Mouse (Mus musculus): ENCODE measurements around the gene Fgfr2. TPM values are rescaled to one million over a fixed set of nuclear protein-coding genes. Genes with fewer than 3 reads are reported as not detected.

Gene Fgfr2
- total RNA-seq, 2 experiments from 2014 or later = 28.8 to 29.4 TPM

DNA sequence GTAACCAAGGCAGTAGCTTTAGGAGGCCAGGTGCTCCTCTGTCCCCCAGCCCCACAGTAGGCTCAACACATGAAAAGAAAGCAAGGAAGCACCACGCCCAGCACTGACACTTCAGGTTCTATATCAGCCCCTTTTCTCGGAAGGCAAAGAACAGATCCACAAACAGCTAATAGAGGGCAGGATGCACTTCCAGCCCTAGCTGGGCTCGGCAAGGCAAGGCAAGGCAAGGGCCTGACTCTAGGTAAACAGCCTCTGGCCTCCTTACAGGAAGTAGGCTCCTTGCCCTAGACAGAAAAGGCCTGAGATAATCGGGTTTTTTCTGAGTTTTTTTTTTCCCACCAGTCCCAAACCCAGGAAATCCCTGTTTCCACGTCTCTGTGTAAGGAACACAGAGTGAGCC is 433.4 kb downstream of the Fgfr2 start:
- intact Hi-C loops (cut with DNase I) = no loop called here
- no peak for DNase-seq (ENCODE audit: extremely low spot score in 1 of 2, low spot score in 2 of 2)

DNA sequence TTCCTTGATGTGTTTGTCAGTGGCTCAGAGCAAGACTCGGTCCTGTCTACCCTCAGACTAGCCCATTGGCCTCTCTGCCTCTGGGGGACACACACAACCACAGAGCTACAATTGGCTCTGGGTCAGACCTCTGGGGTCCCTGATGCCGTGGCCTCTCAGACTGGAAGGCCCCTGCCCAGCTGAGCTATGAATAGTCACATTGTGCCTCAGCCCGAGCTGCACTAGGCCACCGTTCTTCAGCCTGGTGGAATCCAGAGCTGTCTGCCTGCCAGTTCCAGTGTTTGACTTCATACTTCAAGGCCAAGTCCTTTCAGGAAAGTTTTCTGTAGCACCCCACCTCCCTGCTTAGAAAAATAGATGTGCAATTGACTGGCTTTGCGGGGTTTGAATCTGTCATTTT is 434.4 kb downstream of the Fgfr2 start:
- intact Hi-C loops (cut with DNase I) = no loop called here
- DNase-seq (ENCODE audit: extremely low spot score in 1 of 2, low spot score in 2 of 2) = no peak

DNA sequence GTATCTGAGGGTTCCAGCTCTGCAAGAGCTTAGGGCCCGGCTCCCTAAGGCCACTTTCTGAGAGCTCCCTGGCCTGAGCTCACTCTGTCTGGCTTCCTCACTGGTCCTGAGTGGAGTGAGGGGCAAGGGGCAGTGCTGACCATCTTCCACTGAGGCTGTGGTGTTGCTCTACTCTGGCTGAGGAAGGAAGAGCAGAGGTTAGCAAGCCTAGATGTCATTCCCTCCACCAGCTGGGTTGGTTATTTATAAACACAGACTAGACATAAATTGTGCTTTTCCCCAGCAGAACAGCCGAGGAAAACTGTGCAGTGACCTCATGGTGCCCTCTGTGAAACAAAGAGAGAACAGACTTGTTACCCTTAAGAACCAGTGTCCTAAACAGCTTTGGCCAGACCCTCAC is 435.3 kb downstream of the Fgfr2 start:
- intact Hi-C loops (cut with DNase I) = no loop called here
- no peak for DNase-seq (ENCODE audit: extremely low spot score in 1 of 2, low spot score in 2 of 2)

DNA sequence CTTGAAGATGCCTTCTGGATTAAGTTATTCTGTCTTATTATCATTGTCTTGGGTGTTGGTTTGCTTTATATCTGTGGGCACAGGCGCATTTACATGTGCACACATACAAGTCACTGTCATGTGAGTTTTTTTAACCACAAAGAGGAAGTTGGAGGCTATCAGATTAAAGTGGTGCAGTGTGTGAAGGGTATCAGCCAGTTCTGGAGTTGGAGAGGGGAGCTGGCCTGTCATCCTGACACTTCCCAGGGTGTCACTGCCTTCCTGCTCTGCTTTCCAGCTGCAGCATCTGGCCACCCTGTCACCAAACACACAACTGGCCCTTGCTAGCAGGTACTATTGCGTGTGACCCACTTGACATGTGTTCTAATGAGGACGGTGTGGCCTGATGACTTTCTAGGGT is 436.6 kb downstream of the Fgfr2 start:
- DNase-seq (ENCODE audit: extremely low spot score in 1 of 2, low spot score in 2 of 2) = no peak

DNA sequence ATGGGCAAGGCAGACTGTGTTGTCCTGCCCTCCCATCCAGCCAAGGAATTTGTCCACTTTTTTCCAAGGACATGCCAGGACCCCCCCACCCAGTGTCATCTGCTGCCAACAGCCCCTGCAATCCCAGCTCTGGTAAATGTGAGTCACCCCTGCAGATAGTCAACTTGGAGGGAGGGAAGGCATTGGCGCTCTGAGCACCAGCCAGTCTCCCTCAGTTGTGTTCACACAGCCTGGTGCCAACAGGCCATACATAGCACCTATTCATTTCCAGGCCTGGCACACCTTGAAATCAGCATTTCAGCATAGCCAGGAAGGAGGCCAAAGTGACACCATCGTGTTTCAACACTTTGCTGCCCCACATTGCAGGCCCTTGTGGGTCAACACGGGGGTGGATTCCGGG is 439.2 kb downstream of the Fgfr2 start:
- intact Hi-C loops (cut with DNase I) = no loop called here
- no peak for DNase-seq (ENCODE audit: extremely low spot score in 1 of 2, low spot score in 2 of 2)

More for the DNA sequence above, 436.6 kb downstream of the Fgfr2 start:
- intact Hi-C loops (cut with DNase I) = no loop called here

DNA sequence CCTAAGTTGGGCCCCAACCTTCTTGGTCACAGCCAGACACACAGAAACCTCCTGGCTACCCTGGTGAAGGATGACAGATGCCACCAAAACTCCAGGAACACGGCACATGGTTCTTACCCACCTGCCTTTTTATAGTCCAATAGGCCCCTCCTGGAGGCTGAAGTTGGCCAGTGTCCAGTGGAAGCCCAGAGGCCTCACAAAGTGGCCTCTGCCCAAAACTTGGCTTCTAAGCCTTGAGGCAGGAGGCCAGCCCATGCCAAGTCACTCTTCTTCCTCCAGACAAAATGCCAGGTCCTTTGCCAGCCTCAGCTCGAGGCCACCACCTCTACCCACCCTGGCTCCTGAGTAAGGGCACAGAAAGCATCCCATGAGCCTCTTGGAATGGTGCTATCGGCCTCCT is 440.2 kb downstream of the Fgfr2 start:
- intact Hi-C loops (cut with DNase I) = no loop called here
- DNase-seq (ENCODE audit: extremely low spot score in 1 of 2, low spot score in 2 of 2) = no peak

DNA sequence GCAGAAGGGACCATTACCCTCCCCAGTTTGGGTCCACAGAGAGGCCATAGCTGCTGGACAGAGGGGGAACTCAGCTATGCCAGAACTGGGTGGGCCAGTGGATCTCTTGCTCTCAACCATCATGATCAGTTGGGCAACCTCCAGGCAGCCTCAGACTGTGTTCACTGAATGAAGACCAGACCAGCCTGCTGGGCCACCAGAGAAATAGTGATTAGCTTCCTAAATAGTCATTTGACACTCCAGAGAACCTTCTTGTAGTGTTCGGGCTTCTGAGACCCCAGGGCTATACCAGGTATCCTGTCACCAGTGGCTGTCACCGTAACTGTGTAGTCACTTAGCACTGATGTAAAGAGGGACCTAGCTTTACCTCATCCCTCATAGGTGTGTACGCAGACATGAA is 440.8 kb downstream of the Fgfr2 start:
- DNase-seq (ENCODE audit: extremely low spot score in 1 of 2, low spot score in 2 of 2) = no peak
- intact Hi-C loops (cut with DNase I) = no loop called here

DNA sequence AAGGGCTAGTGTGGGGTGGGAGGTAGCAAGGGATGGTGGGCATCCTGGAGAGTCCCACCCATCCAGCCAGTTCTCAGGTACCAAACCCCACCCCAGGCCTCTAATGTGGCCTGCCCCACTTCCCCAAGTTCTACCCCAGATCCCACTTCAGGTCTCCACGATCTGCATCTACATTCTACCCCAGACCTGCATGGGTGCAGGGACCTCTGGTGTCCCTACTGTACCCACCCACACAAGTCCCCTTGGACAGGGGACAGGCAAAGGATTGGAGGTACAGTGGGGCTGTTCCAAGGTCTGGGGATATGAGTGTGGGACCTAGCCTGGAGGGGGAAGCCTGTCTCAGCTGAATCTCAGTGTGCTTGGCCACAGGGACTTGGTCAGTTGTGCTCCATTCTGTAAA is 441.3 kb downstream of the Fgfr2 start:
- intact Hi-C loops (cut with DNase I) = no loop called here
- no peak for DNase-seq (ENCODE audit: extremely low spot score in 1 of 2, low spot score in 2 of 2)

DNA sequence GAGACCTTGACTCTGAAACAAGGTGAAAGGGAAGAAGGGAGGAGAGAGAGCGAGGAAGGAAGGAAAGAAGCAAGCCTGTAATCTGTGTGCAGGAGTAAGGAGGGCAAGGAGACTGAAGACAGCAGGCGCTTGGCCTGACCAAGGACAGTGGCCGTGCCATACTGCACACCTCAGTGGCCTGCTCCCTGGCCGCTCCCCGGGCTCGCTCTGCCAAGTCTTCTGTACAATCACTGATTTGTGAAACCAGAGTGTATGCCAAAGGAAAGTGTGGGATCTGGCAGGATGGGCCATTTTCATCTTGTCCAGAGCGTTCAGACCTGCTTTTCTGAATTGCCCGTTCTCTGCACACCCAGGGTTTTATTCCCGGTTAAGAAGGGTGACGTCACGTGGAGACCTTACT is 441.9 kb downstream of the Fgfr2 start:
- intact Hi-C loops (cut with DNase I) = no loop called here
- DNase-seq (ENCODE audit: extremely low spot score in 1 of 2, low spot score in 2 of 2) = no peak

DNA sequence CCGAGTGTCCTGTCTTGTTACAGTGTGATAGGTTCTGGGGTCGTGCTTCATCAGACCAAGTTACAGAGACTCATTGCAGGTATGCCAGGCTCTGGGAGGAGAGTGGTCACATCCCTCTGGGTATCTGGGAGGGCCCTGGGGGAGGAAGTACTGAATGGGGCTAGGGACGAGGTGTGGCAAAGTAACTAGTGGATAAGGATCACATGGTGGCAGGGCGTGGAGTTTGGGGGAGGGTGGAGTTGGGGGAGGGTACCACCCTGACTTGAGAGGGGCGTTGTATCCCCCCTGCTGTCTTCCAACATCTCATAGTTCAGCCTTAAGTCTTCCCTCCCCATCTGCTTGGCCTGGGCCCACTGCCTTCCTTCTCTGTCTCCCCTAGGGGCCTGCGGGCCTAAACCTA is 443.6 kb downstream of the Fgfr2 start:
- no peak for DNase-seq (ENCODE audit: extremely low spot score in 1 of 2, low spot score in 2 of 2)
- intact Hi-C loops (cut with DNase I) = no loop called here

DNA sequence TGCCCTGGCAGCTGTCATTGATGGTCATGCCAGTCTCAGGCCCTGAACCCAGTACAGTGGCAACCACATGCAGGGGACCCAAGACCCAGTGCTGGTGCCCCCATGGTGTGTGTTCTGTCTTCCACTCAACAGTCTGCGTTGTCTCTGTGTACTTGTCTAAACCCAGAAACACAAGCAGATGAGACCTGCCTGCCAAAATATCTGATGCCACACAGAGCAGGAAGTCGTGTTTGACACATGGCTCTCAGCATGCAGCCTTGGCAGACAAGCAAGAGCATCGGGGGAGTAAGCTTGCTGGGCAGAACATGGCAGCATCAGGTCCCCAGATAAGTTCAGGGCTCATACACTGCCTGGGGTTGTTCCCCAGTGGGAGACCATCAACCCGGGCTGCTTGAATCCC is 444.0 kb downstream of the Fgfr2 start:
- intact Hi-C loops (cut with DNase I) = no loop called here
- no peak for DNase-seq (ENCODE audit: extremely low spot score in 1 of 2, low spot score in 2 of 2)

DNA sequence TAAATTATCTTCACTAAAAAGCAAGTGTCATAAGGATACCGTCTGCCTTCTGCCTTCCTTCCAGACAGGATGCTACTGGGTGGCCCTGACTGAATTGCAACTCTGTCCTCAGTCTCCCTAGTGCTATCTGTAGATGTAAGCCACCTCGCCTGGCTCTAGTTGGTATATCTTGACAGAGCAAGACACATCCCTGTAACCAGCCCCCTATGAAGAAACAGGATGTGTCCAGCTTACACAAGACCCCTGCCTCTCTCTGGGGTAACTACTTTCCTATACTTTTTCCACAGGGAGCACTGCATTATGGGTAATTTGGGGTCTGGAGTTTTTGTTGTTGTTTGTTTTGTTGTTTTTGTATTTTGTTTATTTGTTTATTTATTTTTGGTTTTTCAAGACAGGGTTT is 447.2 kb downstream of the Fgfr2 start:
- intact Hi-C loops (cut with DNase I) = no loop called here
- no peak for DNase-seq (ENCODE audit: extremely low spot score in 1 of 2, low spot score in 2 of 2)

DNA sequence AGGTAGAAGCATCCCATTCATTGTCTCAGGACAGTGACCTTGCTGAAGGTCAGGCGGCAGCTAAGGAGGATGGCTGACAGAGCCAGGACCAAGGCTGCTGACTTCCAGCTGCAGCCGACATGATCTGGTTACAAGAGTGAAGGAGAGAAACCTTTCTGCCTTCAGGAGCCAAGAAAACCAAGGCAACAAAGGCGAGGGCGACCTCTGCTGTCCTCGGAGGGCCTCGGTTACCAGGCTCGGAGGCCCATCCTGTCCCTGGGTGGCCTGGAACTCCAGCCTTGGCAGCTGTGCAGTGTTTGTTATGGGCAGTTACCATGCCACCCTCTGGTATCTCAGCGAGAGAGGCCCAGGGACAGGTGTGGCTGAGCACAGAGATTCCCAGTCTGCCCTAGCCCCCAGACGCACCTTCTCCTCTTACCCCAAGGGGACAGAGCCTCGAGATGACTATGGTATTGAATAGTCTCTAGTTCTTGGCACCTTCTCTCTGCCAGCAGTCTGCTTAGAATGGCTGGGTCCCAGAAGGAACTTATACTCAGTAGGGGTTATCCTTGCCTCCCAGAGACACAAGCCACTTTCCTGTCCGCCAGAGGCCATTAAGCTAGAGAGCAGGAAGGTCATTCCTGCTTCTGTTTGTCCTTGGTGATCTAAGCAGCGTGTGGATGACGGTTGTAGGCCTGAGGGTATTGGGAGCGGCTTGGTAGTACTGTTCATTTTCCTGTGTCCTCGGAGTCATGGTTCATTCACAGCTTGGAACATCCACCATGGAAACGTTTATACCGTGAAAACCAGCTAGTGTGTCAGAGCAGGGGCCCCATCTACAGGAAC is 449.0 kb downstream of the Fgfr2 start:
- intact Hi-C loops (cut with DNase I) = no loop called here
- DNase-seq (ENCODE audit: extremely low spot score in 1 of 2, low spot score in 2 of 2) = peak in 1 of 2 experiments; percentile 73

DNA sequence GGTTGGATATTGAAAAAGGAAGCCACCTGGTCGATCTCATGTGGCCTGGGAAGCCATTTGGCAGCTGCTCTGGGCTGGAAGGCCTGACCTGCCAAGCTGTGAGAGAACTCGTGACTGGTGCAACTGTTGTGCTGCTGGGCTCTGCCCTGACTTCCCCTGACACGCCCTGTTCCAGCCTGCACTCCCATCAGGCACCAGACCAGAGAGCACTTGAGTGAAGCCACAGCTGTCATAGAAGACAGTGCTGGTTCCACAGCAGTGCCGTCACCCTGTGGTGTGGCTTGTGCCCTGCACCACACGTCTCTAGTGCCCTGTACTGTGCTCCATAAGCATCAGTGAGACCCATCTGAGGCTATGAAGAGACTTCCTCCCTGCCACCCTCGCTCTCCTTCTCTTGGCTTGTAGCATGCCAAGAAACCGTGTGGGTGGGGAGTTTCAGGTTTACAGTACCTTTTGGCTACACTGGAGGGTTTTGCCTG is 450.6 kb downstream of the Fgfr2 start:
- no peak for DNase-seq (ENCODE audit: extremely low spot score in 1 of 2, low spot score in 2 of 2)
- intact Hi-C loops (cut with DNase I) = no loop called here

DNA sequence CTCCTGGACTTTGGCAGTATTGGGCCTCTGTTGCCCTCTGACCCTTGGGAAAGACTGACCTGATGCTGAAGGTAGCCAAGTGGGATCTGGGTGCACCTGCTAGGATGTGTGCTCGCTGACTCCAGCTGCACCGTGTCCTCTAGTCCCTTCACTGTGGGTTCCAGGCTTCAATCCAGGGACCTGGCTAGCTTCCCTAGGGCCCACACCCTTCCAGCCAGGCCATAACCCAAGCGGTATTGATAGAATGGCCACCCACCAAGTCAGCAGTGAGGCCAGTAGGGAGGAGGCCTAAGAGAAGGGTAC is 452.3 kb downstream of the Fgfr2 start:
- intact Hi-C loops (cut with DNase I) = no loop called here

DNA sequence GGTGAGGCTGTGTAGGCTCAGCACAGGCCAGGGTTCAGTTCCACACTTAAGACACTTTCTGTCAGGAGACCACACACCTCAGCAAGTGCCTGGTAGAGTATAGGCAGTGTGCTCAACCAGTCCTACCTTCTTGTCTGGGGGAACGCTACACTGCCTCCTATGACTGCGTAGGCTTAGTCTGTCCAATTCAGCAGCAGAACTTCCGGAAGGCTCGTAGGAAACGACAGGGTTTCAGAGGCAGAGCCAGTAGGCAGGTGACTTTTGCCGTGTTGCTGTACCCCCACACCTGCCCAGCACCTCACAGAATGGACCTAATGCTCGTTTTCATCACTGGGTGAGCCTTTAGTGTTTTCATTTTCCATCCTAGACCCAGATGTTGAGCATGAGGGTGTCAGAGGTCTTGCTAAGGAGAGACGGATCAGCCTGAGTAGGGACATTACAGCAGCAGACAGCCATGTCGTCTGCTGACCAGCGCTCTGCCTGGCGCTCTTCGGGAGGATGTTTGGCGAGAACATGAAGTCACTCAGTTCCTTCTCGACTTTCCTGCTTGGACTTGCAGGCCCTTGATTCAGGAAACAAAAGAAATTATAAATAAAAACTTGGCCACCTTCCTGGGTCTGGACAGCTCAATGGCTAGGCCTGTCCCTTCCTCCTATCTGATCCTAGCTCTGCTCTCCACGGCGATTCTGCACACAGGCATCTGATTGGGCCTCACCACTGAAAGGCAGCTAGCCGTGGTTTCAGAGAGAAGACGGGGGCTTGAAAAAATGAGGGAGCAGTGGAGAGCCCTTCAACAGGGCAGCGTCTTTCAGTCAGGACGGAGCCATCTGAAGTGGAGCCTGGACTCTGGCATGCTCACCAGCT is 452.9 kb downstream of the Fgfr2 start:
- intact Hi-C loops (cut with DNase I) = no loop called here

More for the DNA sequence above, 452.3 kb downstream of the Fgfr2 start:
- no peak for DNase-seq (ENCODE audit: extremely low spot score in 1 of 2, low spot score in 2 of 2)

DNA sequence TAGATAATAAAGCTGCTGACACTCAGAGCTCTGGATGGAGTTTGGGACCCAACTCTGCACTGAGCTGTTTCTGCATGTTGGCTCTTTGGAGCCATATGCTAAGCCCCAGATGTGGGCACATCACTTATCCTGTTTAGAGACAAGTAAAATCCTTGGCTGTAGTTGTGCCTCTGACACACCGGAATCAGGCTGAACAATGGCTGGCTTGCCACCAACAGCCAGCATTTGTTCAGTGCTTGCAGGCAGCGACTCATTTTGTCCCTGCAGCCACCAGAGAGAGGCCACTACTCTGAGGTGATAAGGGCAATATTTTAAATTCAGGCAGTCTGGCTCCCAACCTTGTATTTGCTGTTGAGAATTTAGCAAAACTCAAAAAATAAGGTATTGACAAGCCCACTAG is 454.5 kb downstream of the Fgfr2 start:
- intact Hi-C loops (cut with DNase I) = no loop called here
- DNase-seq (ENCODE audit: extremely low spot score in 1 of 2, low spot score in 2 of 2) = peak in 1 of 2 experiments; percentile 58

More for the DNA sequence above, 452.9 kb downstream of the Fgfr2 start:
- DNase-seq (ENCODE audit: extremely low spot score in 1 of 2, low spot score in 2 of 2) = no peak

DNA sequence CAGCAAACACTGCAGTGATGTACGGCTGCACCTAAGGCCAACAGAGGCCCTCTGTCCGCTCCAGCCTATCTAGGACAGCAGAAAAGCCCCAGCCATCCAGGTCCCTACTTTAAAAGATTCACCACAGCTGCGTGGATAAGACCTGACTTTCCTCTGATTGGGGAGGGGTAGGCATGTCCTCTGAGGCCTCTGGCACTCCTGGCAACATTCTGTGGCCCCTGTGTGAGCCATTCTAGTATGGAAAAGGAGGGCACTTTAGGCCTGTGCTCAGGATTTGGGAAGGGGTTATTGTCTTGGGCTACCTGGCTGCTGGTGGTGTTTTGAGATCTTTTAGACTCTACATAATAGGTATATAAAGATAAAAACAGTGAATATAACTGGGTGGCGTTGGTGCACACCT is 456.6 kb downstream of the Fgfr2 start:
- intact Hi-C loops (cut with DNase I) = no loop called here
- DNase-seq (ENCODE audit: extremely low spot score in 1 of 2, low spot score in 2 of 2) = no peak

DNA sequence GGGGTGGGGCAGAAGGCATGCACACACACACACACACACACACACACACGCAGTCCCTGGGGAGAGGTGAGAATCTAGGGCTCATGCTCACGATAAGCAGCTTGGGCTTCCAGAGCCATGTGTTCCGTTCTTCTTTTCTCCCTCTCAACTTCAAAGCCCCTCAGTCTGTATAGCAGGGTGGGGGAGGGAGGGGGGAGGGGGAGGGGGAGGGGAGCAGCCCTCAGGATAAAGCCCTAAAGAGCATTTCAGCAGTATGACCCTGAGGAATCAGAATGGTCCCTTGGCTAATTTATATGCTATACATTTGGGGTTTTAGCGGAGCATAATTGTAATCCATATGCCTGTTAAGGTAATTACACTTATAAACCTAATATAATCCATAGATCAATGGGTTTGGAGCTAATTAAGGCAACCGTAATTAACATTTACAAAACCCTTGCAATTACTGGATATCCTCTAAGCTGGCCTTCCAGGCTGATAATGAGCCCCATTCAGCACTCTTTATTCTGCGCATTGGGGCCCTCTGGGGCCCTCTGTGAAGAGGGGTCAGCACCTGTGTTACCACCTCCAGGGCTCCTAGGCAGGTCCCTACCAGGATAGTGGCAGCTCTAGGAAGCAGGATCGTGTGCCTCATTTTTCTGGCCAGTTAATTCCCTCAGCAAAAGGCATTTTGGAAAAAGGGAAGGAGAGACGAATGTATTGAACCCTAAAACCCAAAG is 457.3 kb downstream of the Fgfr2 start:
- DNase-seq (ENCODE audit: extremely low spot score in 1 of 2, low spot score in 2 of 2) = no peak
- intact Hi-C loops (cut with DNase I) = no loop called here

DNA sequence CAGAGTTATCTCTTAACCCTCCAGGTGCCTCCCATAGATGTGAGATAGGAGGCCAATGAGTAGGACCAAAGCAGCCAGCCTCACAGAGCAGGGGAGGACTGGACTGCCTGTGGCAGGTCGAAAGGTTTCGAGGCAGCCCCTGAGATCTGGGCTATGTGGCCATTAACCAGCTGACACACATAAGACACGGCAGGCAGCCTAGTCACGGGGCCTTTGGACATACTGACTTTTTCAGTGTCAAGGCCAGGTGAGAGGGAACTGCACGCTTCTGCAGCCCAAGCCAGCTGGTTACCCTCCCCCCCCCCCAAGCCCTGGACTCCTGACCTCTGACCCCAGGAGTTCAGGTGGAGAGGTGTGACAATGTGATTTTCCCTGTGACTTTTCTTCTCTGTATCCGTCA is 458.3 kb downstream of the Fgfr2 start:
- intact Hi-C loops (cut with DNase I) = no loop called here
- DNase-seq (ENCODE audit: extremely low spot score in 1 of 2, low spot score in 2 of 2) = no peak
